25 mouse cellular contexts compared by ENCODE assay signal in the genomic region with DNA sequence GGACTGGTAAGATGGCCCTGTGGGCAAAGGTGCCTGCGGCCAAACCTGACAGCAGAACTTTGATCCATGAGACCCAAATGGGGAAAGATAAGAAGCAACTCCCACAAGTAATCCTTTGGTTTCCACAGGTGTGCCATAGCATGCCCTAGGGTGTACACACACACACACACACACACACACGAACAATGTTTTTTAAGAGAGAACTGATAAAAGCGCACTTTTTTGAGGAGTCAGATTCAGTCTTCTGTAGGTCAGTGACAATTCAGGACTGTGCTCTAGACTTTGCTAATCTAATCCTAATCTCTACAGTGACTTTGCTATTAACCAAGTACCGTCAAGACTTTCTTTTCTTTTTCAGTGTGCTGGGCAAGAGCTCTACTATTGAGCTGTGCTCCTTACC.
"Had no signal": no experiment of that assay in that cellular context is flagged by ENCODE, and none has a peak within 500 bp of the region (broad histone marks: within the 10 kb centered on the region; RNA-seq: fewer than 3 reads in every experiment).

No protein-coding gene starts in this region.

- H3K4me3 ChIP-seq: embryonic facial prominence, embryonic 10.5 days; embryonic facial prominence, embryonic 12.5 days; embryonic facial prominence, embryonic 13.5 days; embryonic facial prominence, embryonic 15.5 days; erythroblast, embryonic 14.5 days; forebrain, embryonic 10.5 days; forebrain, embryonic 12.5 days; forebrain, embryonic 13.5 days; forebrain, embryonic 15.5 days; gastrocnemius, adult 2 months; heart, adult 2 months had no signal

- H3K36me3 ChIP-seq: embryonic facial prominence, embryonic 10.5 days; embryonic facial prominence, embryonic 12.5 days; embryonic facial prominence, embryonic 13.5 days; embryonic facial prominence, embryonic 15.5 days; forebrain, embryonic 10.5 days; forebrain, embryonic 12.5 days; forebrain, embryonic 15.5 days had no signal

- H3K27me3 ChIP-seq: embryonic facial prominence, embryonic 12.5 days; embryonic facial prominence, embryonic 13.5 days; embryonic facial prominence, embryonic 15.5 days; forebrain, embryonic 12.5 days; forebrain, embryonic 13.5 days; forebrain, embryonic 15.5 days had no signal

- H3K9ac ChIP-seq: embryonic facial prominence, embryonic 12.5 days; embryonic facial prominence, embryonic 13.5 days; embryonic facial prominence, embryonic 15.5 days; forebrain, embryonic 12.5 days; forebrain, embryonic 13.5 days; forebrain, embryonic 15.5 days; forebrain, postnatal 0 days had no signal

- H3K4me2 ChIP-seq: embryonic facial prominence, embryonic 12.5 days; embryonic facial prominence, embryonic 13.5 days; embryonic facial prominence, embryonic 15.5 days; forebrain, embryonic 12.5 days; forebrain, embryonic 13.5 days; forebrain, embryonic 15.5 days had no signal

- H3K27ac ChIP-seq: embryonic facial prominence, embryonic 10.5 days; embryonic facial prominence, embryonic 12.5 days; embryonic facial prominence, embryonic 13.5 days; embryonic facial prominence, embryonic 15.5 days; forebrain, embryonic 10.5 days; forebrain, embryonic 12.5 days; forebrain, embryonic 13.5 days; forebrain, embryonic 15.5 days; gastrocnemius, adult 2 months; heart, adult 2 months had no signal

- DNase-seq: cerebellum, adult 8-10 months; cerebellum, adult 9-10 months; cerebellum, adult 9-11 months; cerebellum, postnatal 10 days; cerebellum, postnatal 14 days; cerebellum, postnatal 25 days; cerebellum, postnatal 36 days; embryo, embryonic 11 days; forebrain, postnatal 0 days; gastrocnemius, adult 2 months; gastrocnemius, postnatal 10 days; gastrocnemius, postnatal 14 days; gastrocnemius, postnatal 25 days; gastrocnemius, postnatal 36 days; heart, adult 18-20 months; heart, adult 2 months had no signal

- H3K9me3 ChIP-seq: embryonic facial prominence, embryonic 10.5 days; embryonic facial prominence, embryonic 12.5 days; embryonic facial prominence, embryonic 13.5 days; embryonic facial prominence, embryonic 15.5 days; forebrain, embryonic 10.5 days; forebrain, embryonic 12.5 days; forebrain, embryonic 13.5 days; forebrain, embryonic 15.5 days had no signal

- H3K4me1 ChIP-seq: embryonic facial prominence, embryonic 12.5 days; embryonic facial prominence, embryonic 13.5 days; embryonic facial prominence, embryonic 15.5 days; forebrain, embryonic 10.5 days; forebrain, embryonic 12.5 days; forebrain, embryonic 13.5 days; forebrain, embryonic 15.5 days had no signal
